Mouse (Mus musculus): ENCODE data around the gene Cdh9. TPM values are rescaled to one million over a fixed set of nuclear protein-coding genes. Genes with fewer than 3 reads are reported as not detected.

The Cdh9 gene
- polyA plus RNA-seq, 1 experiment = not detected

GRCm38 (mm10) chr15:16896674-16897073, 168.1 kb downstream of the Cdh9 start:
- no peak overlapping the region for H3ac ChIP-seq (ENCODE audit: control insufficient read depth, insufficient read length)
- no peak for TF ChIP-seq MYOG (IDR thresholded peaks at IDR 0.05; ENCODE audit: control insufficient read depth in 1 of 3, insufficient read depth in 1 of 3, insufficient read length in 2 of 3, low read depth in 2 of 3)
- no peak for TF ChIP-seq MYOD1 (IDR thresholded peaks at IDR 0.05; ENCODE audit: control insufficient read depth in 1 of 3, insufficient read length in 2 of 3, low read depth in 2 of 3)
- no peak for TF ChIP-seq POLR2A (IDR thresholded peaks at IDR 0.05; ENCODE audit: insufficient read length, low read depth)
- no peak for TF ChIP-seq MAX (IDR thresholded peaks at IDR 0.05; ENCODE audit: low read depth)
- no peak for TF ChIP-seq POLR2AphosphoS2 (IDR thresholded peaks at IDR 0.05; ENCODE audit: insufficient read length, low read depth)
- no peak for TF ChIP-seq TCF12 (IDR thresholded peaks at IDR 0.05; ENCODE audit: insufficient read depth, poor library complexity, severe bottlenecking)
- TF ChIP-seq TCF3 (IDR thresholded peaks at IDR 0.05; ENCODE audit: insufficient read length, low read depth) = no peak
- TF ChIP-seq SRF (IDR thresholded peaks at IDR 0.05; ENCODE audit: control insufficient read depth, insufficient read length, low read depth) = no peak
- TF ChIP-seq USF1 (IDR thresholded peaks at IDR 0.05; ENCODE audit: low read depth) = no peak
- no peak overlapping the region for H3K4me3 ChIP-seq
- no peaks in the 10 kb centered on the region for H3K27me3 ChIP-seq (ENCODE audit: control insufficient read depth, insufficient read depth, insufficient read length)
- no peaks in the 10 kb centered on the region for H3K79me2 ChIP-seq (ENCODE audit: control insufficient read depth, insufficient read depth)
- H3K36me3 ChIP-seq (ENCODE audit: control insufficient read depth, insufficient read depth) = no peaks in the 10 kb centered on the region
- no peak overlapping the region for H3K4me2 ChIP-seq (ENCODE audit: low read depth)

Data from myocyte (in vitro differentiated cells).